Mouse (Mus musculus): ENCODE results near the gene Fbxw11.

The Fbxw11 gene

DNA sequence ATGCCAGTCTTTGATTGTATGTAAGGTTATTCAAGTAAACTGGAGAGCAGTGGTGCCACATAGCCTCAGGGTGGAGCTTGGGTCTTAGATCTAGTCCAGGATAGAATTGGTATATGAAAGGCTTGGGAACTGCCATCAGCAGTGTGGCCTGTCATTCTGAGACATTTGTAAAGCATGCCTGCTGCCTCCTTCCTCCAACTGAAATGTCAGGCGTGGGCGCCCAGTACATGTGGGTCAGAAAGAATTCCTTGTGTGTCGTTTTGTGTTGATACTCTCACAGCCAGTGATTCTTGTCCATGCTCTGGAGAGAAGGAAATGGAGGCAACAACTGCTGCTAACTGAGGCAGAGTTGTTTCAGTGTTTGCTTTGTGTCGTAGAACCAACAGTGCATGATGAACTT, 76.5 kb downstream of the Fbxw11 start:
- in situ Hi-C loops (cut with MboI; ENCODE audit: low pct_unique_long_range_greater_than_20kb in 1 of 2, low sequenced_read_pairs in 2 of 2, unreplicated experiment in 1 of 2) = no loop called here

DNA sequence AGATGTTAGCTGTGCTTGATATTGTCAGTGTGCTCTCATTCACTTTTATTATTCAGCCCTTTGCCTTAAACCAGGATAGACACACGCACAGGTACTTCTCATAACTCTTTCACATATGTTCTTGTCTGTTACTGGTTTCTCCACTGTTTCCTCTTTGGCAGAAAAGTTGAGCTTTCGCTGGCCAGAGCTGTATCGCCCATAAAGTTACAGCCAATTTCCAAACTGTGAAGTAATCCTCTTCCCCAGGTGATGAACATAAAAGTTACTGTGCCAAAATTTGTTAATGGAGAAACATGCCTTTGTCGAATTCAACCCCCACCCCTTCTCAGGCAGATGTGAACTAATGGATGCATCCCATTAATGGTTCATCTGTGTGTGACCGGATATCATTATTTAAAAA, 80.1 kb downstream of the Fbxw11 start:
- in situ Hi-C loops (cut with MboI; ENCODE audit: low pct_unique_long_range_greater_than_20kb in 1 of 2, low sequenced_read_pairs in 2 of 2, unreplicated experiment in 1 of 2) = no loop called here

DNA sequence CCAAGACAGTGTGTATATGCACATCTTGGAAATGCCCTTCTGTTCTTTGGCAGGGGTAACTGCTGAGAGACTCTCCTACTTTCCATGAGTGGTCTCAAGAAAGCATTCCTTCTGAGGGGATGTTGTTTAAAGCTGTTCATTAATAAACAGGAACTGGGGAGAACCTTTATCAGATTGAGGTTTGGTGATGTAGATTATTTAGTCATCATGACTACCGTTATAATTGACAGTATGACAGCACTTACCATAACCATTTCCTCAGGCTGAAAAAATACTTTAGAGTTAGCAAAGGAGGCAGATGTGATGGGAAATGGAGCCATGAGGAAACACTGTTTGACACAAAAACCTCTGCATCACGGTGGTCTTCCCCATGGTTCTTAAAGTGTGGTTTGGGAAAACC, 80.8 kb downstream of the Fbxw11 start:
- in situ Hi-C loops (cut with MboI; ENCODE audit: low pct_unique_long_range_greater_than_20kb in 1 of 2, low sequenced_read_pairs in 2 of 2, unreplicated experiment in 1 of 2) = no loop called here

DNA sequence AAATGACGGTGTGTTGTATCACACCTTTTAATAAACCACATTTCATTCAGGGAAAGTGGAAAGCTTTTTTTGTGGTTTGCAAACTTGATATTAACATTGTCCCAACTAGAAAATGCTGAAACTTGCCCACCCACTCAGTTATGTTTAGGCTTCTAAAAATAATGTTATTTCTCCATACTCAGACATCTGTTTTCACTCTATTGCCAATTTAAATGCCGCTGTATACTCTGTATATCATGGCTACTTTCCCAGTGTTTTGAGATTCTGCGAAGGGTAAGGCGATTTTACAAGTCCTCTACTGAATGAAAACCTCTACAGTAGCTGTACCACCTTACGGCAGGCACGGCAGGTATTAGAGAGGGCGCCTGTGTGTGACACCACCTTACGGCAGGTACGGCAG, 82.6 kb downstream of the Fbxw11 start:
- in situ Hi-C loops (cut with MboI; ENCODE audit: low pct_unique_long_range_greater_than_20kb in 1 of 2, low sequenced_read_pairs in 2 of 2, unreplicated experiment in 1 of 2) = no loop called here

DNA sequence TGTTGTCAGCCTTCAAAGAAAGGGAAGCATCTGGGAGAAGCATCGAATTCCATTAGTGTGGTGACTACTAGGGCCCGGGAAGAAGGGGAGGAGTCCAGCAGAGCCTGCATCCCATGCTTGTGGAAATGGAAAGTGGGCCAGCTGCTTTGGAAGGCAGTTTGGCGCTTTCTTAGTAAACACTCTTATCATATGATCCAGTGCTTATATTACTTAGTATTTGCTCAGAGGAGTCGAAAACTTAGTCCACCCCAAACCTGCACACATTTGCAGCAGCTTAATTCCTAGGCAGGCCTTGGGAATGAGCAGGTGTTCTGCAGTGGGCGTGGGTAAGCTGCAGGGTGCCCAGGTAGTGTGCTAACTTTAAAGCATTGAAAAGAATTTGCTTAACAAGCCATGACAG, 89.9 kb downstream of the Fbxw11 start:
- in situ Hi-C loops (cut with MboI; ENCODE audit: low pct_unique_long_range_greater_than_20kb in 1 of 2, low sequenced_read_pairs in 2 of 2, unreplicated experiment in 1 of 2) = no loop called here

DNA sequence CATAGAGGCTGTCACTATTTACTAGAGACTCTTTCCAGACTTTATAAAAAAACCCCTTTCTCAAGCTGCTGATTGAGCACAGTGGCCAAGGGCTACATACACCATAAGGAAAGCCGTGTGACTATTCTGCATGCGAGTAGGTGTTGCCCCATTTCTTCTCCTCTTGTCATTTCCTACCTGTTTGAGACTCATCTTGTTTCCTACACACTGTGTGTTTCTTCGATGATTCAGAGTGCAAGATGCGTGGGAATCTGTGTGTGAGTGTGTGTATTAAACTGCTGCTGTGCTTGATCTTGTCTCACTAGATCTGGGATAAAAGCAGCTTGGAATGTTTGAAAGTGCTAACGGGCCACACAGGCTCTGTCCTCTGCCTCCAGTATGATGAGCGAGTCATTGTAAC, 90.7 kb downstream of the Fbxw11 start:
- in situ Hi-C loops (cut with MboI; ENCODE audit: low pct_unique_long_range_greater_than_20kb in 1 of 2, low sequenced_read_pairs in 2 of 2, unreplicated experiment in 1 of 2) = no loop called here

DNA sequence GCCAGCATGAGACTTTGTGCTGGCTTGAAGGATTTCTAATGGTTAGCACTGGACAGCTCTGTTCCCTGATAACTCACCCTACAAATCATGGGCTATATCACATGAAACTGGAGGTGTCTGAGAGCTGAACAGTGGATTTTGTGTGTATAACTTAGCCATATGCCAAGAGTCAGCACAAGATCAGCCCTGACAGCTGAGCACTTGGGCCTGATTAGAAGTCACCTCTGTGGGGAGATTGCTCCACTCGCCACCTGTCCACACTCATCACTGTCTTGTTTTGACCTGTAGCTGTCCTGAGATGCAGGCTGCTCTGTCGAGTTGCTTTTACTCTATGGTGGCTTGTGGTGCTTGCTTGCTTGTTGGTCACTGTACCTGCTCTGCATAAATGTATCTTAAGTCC, 93.8 kb downstream of the Fbxw11 start:
- in situ Hi-C loops (cut with MboI; ENCODE audit: low pct_unique_long_range_greater_than_20kb in 1 of 2, low sequenced_read_pairs in 2 of 2, unreplicated experiment in 1 of 2) = no loop called here

DNA sequence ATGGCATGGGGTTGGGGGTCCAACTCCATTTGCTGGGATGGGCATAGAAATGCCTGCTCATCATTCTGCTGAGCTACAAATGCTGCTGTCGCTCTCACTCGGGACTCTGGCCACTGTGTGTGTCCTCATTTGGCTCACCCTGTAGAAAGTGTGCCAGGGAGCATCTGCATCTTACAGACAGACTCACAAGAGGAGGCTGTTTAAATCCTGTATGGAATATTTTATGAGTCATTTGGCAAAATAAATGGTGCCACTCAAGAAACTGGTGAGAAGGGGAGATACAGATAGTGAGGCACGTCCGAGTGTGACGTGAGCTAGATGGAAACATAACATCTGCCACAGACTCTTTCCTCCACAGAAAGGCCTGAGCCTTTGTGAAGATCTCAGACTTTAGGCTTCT, 95.2 kb downstream of the Fbxw11 start:
- in situ Hi-C loops (cut with MboI; ENCODE audit: low pct_unique_long_range_greater_than_20kb in 1 of 2, low sequenced_read_pairs in 2 of 2, unreplicated experiment in 1 of 2) = no loop called here

DNA sequence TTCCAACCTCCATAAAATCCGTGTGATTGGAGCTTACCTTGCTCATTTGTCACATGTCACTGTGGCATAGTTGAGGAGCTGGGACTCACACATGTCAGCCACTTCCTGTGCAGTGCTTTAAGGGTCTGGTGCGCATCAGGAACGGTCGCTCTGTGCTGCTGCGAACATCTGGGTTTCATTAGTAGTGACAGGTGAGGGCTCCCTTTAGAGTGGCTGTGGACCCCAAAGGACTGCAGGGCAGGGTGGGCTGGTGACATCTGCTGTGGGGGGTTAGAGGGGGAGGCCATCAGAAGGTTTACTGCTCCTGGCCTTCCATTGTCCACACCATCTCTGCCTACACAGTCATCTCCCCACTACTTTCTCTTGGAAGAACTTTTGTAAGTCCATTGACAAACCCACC, 101.4 kb downstream of the Fbxw11 start:
- in situ Hi-C loops (cut with MboI; ENCODE audit: low pct_unique_long_range_greater_than_20kb in 1 of 2, low sequenced_read_pairs in 2 of 2, unreplicated experiment in 1 of 2) = no loop called here

DNA sequence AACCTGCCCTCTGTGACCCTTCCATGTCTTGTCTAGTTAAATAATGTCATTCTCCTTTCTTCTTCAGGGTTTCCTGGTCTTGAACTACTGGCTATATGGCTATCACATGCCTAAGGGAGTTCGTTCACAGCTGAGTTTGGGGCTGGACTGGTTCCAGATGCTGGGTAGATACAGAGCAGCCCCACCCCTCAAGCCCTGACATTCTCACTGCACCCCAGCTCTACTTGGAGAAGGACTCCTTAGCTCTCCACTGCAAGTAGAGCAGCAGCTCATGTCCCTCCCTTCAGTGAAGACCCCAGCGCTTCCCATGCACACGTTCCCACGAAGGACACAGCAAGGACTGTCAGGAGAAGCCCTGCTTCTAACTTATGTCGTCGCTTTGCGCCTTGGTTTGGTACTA, 101.9 kb downstream of the Fbxw11 start:
- in situ Hi-C loops (cut with MboI; ENCODE audit: low pct_unique_long_range_greater_than_20kb in 1 of 2, low sequenced_read_pairs in 2 of 2, unreplicated experiment in 1 of 2) = no loop called here

DNA sequence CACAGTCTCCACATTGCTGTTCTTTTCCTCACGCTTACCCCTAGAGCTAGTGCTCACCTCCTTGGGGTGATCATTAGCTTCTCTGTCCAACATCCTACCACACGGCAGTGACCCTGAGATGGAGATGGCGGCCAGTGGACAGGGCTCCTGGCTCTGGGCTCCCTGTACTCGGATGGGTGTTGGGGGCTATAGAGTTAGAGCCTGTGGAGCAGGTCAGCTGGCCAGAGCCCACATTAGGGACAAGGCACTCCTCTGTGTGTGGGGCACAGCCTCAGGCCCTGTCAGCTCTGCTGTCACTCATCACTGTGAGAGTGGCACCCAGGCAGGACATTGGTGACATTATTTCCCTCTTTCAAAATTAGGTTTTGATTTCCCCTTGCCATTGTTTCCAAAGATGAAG, 102.9 kb downstream of the Fbxw11 start:
- in situ Hi-C loops (cut with MboI; ENCODE audit: low pct_unique_long_range_greater_than_20kb in 1 of 2, low sequenced_read_pairs in 2 of 2, unreplicated experiment in 1 of 2) = no loop called here

DNA sequence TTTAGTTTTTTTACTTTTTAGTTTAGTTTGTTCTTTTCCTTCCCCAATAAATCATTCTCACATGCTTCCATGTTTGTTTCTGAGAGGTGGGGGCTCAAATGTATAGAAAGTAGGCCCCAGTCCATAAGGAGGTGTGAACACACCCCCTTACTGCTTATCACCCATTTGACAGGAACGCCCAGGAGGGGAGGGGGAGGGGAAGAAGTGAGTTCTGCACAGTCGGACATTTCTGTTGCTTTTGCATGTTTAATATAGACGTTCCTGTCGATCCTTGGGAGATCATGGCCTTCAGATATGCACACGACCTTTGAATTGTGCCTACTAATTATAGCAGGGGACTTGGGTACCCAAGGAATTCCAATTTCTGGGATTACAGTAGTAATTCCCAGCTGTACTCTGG, 103.5 kb downstream of the Fbxw11 start:
- in situ Hi-C loops (cut with MboI; ENCODE audit: low pct_unique_long_range_greater_than_20kb in 1 of 2, low sequenced_read_pairs in 2 of 2, unreplicated experiment in 1 of 2) = no loop called here

DNA sequence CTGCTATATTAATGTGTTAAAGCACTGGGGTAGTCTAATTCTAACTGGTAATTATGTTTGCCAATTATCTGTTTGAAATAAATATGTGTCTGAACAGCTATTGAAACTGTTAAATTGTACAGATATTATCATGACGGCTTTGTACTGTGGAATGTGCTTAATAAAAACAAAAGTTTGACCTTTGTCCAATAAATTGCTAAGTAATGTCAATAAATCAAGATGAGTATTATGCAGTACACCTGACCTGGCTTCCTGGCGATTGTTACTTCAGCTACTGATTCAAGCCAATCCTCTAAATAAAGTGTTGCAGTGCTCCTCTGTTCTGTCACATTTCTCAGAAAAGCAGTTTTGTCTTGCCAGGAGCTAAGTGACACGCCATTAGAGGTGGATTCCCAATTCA, 104.0 kb downstream of the Fbxw11 start:
- in situ Hi-C loops (cut with MboI; ENCODE audit: low pct_unique_long_range_greater_than_20kb in 1 of 2, low sequenced_read_pairs in 2 of 2, unreplicated experiment in 1 of 2) = no loop called here

DNA sequence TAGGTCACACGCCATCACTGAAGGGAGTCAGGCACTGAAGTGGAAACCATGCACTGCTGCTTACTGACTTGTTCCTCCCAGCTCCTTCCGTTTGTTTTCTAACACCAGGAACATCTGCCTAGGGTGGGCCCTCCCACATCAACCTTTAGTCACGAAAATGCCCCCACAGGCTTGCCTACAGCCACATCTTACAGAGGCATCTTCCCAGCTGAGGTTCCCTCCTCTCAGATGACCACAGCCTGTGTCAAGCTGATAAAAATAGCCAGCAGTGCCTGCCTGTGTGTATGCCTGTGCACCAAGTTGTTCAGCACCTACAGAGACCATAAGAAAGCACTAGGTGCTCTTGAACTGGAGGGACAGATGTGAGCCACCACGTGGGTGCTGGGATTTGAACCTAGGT, 106.3 kb downstream of the Fbxw11 start:
- in situ Hi-C loops (cut with MboI; ENCODE audit: low pct_unique_long_range_greater_than_20kb in 1 of 2, low sequenced_read_pairs in 2 of 2, unreplicated experiment in 1 of 2) = no loop called here

DNA sequence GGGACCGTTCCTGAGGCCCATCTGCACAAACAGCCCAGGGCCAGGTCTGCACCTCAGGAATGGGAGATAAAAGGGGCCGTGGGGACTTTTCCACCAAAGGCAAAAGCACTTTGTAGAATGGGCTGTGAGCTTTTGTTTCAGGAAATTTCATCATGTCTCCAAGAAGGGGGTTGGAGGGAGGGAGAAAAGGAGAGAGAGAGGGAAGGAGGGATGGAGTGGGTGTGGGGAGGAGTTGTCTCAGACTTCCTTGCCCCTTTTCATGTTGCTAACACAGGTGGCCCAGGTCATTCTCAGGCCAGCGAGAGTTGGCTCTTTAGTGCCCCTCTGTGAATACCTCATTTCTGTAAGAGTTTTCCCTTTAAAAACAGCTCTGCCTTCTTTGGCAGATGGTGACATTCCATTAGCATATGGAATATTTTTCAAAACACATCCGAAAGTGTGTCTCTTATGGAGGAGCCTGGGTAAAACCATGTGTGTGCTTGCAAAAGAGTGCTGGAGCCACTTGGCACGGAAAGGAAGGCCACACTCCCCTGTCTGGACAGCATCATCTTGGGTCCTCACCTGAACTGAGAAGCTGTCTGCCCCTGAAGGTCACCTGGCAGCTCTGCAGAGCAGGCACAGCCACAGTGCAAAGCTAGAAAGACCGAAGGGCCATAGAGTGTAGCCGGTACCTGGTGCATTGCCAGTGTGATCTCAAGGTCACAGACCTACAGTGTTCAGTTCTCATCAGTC, 109.5 kb downstream of the Fbxw11 start:
- in situ Hi-C loops (cut with MboI; ENCODE audit: low pct_unique_long_range_greater_than_20kb in 1 of 2, low sequenced_read_pairs in 2 of 2, unreplicated experiment in 1 of 2) = no loop called here

DNA sequence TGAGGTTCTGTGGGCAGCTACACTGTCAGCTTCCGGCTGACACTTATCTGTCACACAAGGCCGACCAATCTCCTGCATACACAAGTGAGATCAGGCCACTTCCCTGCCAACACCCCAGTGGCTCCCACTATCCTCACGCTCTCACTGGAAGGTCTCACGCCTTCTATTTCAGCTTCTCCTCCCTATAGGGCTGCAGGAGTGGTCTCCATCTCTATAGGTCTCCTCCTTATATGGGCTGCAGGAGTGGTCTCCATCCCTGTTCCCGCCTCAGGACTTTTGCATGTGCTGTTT, 110.0 kb downstream of the Fbxw11 start:
- in situ Hi-C loops (cut with MboI; ENCODE audit: low pct_unique_long_range_greater_than_20kb in 1 of 2, low sequenced_read_pairs in 2 of 2, unreplicated experiment in 1 of 2) = no loop called here

DNA sequence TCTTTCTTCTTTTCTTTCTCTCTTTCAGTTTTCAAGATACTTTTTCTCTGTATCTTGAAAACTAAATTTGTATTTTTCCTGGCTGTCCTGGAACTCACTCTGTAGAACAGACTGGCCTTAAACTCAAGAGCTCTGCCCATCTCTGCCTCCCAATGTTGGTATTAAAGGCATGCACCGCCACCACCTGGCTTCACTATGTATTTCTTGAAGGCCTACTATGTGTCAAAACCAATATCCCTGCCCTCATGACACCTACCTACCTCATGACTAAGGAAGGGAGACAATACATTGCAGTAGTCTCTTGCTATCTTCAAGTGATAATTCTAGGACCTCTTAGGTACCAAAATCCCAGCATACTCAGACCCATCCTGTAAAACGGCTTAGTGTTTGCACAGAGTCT, 110.8 kb downstream of the Fbxw11 start:
- in situ Hi-C loops (cut with MboI; ENCODE audit: low pct_unique_long_range_greater_than_20kb in 1 of 2, low sequenced_read_pairs in 2 of 2, unreplicated experiment in 1 of 2) = no loop called here

DNA sequence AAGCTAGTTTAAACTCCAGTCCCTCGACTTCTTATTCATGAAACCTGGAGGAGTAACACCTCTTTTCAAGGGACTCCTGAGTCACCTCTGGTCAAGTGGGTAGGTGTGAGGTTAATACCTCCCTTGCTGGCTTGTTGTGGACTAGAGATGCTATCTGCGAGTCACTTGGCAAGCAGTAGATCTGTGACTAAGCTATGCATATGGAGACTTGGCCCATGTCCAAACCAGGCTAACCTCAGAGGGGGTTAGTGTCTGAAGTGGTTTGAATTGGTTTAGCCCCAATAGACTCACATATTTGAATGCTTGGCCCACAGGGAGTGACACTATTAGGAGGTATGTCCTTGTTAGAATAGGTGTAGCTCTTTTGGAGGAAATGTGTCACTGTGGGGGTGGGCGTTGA, 120.2 kb downstream of the Fbxw11 start:
- in situ Hi-C loops (cut with MboI; ENCODE audit: low pct_unique_long_range_greater_than_20kb in 1 of 2, low sequenced_read_pairs in 2 of 2, unreplicated experiment in 1 of 2) = no loop called here

DNA sequence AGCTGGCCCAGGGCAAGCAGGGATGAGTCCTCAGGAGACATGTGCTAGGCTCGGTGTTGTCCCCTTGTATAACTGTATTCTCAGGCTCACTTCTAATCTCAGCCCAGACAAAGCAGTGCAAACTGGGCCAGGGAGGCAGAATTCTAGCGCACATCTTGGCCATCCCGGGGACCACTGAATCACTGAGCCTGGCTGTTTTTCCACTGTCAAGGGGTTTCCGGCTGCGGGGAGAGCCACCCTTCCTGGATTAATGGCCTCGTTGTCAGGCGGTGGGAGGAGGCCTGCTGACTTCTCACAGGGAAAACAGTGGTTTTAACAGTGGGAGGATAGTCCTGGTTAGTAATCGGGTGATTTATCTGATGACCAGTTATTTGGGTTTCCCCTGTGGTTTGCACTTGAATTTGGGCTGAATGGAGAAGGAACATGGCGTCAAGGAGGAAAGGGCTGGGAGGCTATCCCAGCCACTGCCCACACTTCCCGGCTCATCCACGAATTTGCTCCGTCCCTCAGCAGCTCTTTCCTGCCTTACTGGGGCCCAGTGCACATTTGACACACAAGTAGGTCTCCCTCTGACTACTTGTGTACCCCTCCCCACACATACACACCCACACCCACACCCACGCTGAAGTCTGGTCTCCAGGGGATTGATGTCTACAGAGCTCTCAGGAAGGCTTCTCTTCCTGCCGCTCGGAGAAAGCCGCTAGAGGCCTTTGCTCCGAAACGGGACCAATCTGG, 125.1 kb downstream of the Fbxw11 start:
- in situ Hi-C loops (cut with MboI; ENCODE audit: low pct_unique_long_range_greater_than_20kb in 1 of 2, low sequenced_read_pairs in 2 of 2, unreplicated experiment in 1 of 2) = no loop called here

DNA sequence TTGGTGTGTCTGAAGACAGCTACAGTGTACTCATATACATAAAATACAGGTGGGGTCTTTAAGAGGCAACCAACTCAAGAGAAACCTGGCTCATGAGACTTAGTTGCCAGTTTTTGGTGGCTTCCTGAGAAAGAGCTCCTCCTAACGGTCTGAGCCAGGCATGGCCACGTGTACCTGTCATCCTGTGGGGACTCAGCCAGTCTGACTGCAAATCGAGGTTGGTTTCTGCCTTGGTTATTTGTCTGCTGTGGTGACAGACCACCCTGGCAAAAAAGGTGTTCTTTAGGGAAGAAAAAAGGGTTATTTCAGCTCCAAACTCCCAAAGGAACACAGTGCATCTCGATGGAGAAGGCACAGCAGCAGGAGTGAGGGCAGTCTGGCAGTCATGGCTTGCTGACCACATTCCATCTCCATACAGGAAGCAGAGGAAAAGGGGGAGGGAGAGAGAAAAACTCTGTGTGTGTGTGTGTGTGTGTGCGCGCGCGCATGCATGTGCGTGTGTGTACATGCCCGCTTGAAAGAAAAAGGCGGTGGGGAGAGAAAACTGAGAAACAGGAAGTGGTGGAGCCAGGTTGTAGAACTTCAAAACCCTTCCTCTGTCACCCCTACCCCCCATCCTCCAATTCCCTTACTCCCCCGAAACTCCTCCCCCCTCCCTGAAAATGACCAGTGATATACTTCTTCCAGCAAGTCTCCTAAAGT, 126.3 kb downstream of the Fbxw11 start:
- in situ Hi-C loops (cut with MboI; ENCODE audit: low pct_unique_long_range_greater_than_20kb in 1 of 2, low sequenced_read_pairs in 2 of 2, unreplicated experiment in 1 of 2) = no loop called here

All from mouse embryonic stem cell (cell line).